Mouse (Mus musculus): ENCODE measurements around the gene Cdh16.

The Cdh16 gene

DNA sequence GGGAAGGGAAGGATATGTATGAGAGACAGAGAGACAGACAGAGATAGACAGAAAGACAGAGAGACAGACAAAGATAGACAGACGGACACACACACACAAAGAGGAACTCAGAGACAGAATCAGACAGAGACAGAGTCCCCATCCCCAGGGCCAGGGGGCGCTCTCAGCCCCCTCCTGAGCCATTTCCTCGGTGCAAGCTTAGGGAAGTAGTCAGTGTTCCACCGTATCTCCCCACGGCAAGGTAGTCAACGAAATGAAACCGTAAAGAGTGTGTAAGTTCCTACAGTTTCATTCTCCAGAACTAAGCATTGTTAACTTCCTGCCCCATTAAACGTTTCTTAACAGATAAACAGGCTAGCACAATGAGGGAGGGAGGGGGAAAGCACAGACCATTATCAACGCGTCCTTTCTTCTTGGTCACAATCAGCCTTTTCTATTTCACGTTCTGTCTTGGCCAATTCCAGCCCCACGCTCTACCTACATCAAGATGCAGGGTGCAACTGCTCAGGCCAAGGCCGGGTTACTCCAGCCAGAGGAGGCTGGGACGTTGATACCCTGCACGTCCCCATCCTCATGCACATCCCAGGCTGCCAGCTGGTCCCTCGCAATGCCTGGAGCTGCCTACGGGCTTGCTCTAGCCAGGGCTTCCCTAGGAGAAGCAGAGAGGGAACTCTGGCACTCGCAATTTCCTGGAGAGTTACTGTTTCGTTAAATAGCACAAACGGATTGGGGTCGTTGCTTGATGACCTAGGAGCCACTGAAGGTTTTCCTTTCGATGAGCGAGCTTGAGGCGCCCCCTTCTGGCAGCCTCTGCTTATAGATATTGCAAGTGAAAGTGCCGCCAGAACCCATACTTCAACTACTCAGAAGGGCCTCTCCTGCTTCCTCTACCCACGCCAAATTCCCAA, 53.5 kb downstream of the Cdh16 start:
- DNase-seq (ENCODE audit: low spot score) = peak; percentile 80

DNA sequence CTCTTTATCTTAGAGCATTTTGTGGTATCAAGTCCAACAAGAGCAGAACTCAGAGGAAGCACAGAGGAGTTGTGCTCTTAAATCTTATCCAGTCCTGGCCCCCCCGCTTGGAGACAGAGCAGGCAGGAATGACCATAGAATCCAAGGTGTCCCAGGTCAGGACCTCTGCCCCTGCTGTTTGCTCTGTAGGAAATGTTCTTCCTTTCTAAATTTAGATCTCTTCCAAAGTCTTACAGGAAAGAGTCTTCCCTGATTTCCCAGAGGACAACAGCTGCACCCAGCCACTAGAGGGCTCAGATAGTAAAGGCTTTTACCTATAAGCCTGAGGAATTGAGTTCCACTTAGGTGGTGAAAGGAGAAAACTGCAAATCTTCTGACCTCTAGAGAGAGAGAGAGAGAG, 54.6 kb downstream of the Cdh16 start:
- DNase-seq (ENCODE audit: low spot score) = no peak

DNA sequence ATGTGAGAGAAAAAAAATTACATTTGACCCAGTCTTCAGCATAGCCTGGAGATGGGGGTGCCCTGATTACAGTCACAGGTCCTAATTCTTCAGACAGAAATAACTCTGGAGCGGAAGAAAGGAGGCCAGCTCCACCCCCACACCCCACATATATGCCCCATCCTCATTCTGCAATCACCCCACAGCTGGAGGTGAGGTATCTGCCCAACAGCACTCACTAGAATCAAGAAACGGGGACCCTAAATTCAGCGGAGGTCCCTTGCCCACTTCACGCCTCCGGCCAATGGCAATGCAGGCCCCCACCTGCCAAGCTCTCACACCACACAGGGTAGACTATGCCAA, 58.8 kb downstream of the Cdh16 start:
- DNase-seq (ENCODE audit: low spot score) = no peak

- peak; percentile 88 for DNase-seq (ENCODE audit: low spot score)
Observed at GRCm38 (mm10) chr8:104564633-104565456, 59.4 kb downstream of the Cdh16 start.

GRCm38 (mm10) chr8:104560731-104561130, 63.5 kb downstream of the Cdh16 start:
- DNase-seq (ENCODE audit: low spot score) = no peak

GRCm38 (mm10) chr8:104557226-104557625, 67.0 kb downstream of the Cdh16 start:
- DNase-seq (ENCODE audit: low spot score) = no peak

DNA sequence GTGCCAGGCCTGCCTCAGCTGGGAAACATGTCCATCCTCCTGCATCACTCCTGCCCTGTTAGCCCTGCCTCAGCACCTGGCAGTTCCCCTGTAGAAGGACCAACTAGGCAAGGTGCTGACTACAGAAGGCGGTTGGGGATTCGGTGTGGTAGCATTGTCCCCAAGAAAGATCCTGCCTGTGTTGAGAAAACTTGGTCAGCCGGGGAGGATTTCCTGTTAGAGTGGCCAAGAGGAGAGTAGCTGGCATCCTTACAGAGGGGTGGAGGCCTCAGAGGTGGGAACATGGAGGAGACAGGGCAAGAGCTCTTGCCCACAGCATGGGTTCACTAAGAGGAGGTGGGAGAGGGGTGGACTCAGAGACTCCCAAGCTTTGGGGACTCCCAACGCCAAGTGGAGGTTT, 69.0 kb downstream of the Cdh16 start:
- DNase-seq (ENCODE audit: low spot score) = no peak

All from c-Kit-positive CD71-positive TER-119-positive erythroid progenitor cells, embryonic 14.5 days (primary cell).